Mouse (Mus musculus) MEL (cell line): Measurements from ENCODE around the gene Scrt2. TPM values are rescaled to one million over a fixed set of nuclear protein-coding genes. Genes with fewer than 3 reads are reported as not detected.

ENCODE experiments used
- DNase-seq: peaks from one replicate; pipeline ENCODE4 v3.0.0; 2011; ENCODE audit warnings: low read depth, low spot score
- H3K27ac ChIP-seq: 2 replicates; pipeline ENCODE4 v1.5.1; 2012; ENCODE audit warnings: low read depth, mild to moderate bottlenecking, control low read depth, low read length, moderate library complexity; ENCODE audit not compliant: control insufficient read depth
- H3K27me3 ChIP-seq, 2 experiments: fragments of 150-350 bp in 1 of 2; sonication (generic) in 1 of 2; 2 replicates each; pipeline ENCODE4 v1.6.1; 2012; ENCODE audit warnings: low read length in 2 of 2, mild to moderate bottlenecking in 2 of 2, improper control_type of control experiment in 1 of 2, moderate library complexity in 1 of 2; ENCODE audit not compliant: insufficient read depth in 2 of 2, control insufficient read depth in 1 of 2
- H3K36me3 ChIP-seq, 2 experiments: 2 replicates each; pipeline ENCODE4 v1.6.1; 2012 to 2014; ENCODE audit warnings: low read length in 2 of 2, improper control_type of control experiment in 1 of 2, inconsistent platforms in 1 of 2, mild to moderate bottlenecking in 1 of 2; ENCODE audit not compliant: insufficient read depth in 2 of 2, control insufficient read depth in 1 of 2
- H3K4me1 ChIP-seq, 2 experiments: fragments of 150-350 bp in 1 of 2; sonication (generic) in 1 of 2; 2 replicates each; pipeline ENCODE4 v1.6.1; 2012; ENCODE audit warnings: low read length in 2 of 2, improper control_type of control experiment in 1 of 2, mild to moderate bottlenecking in 1 of 2; ENCODE audit not compliant: insufficient read depth in 2 of 2, control insufficient read depth in 1 of 2
- H3K4me3 ChIP-seq, 2 experiments: fragments of 150-350 bp in 1 of 2; sonication (generic) in 1 of 2; 2 replicates each; pipeline ENCODE4 v1.5.1; 2012; ENCODE audit warnings: low read depth in 2 of 2, low read length in 2 of 2, mild to moderate bottlenecking in 2 of 2, moderate library complexity in 2 of 2, control low read depth in 1 of 2, improper control_type of control experiment in 1 of 2; ENCODE audit not compliant: control insufficient read depth in 1 of 2, insufficient read depth in 1 of 2
- H3K79me2 ChIP-seq: 2 replicates; pipeline ENCODE4 v1.6.1; 2012; ENCODE audit warnings: mild to moderate bottlenecking, low read length, moderate library complexity; ENCODE audit not compliant: control insufficient read depth, poor library complexity, insufficient read depth
- H3K9ac ChIP-seq: 2 replicates; pipeline ENCODE4 v1.6.1; 2012; ENCODE audit warnings: low read depth, mild to moderate bottlenecking, control low read depth, low read length, moderate library complexity; ENCODE audit not compliant: control insufficient read depth, poor library complexity, severe bottlenecking
- H3K9me3 ChIP-seq: fragments of 150-350 bp; sonication (generic); replicated peaks from 2 replicates; pipeline ENCODE4 v1.6.1; 2012; ENCODE audit warnings: mild to moderate bottlenecking, low read length, improper control_type of control experiment, moderate library complexity; ENCODE audit not compliant: insufficient read depth
- BHLHE40 ChIP-seq: IDR thresholded peaks from 2 replicates; pipeline ENCODE4 v1.6.1; 2012; ENCODE audit warnings: low read depth, mild to moderate bottlenecking, inconsistent platforms, low read length, improper control_type of control experiment, borderline replicate concordance
- CHD1 ChIP-seq: IDR thresholded peaks from 2 replicates; pipeline ENCODE4 v1.6.1; 2012; ENCODE audit warnings: low read depth, mild to moderate bottlenecking, inconsistent platforms, low read length, improper control_type of control experiment
- CTCF ChIP-seq, 3 experiments: IDR thresholded peaks in 2 of 3; conservative IDR thresholded peaks in 1 of 3; 2 replicates each; pipeline ENCODE4 v1.5.1; 2011 to 2012; ENCODE audit warnings: low read length in 3 of 3, low read depth in 2 of 3, mild to moderate bottlenecking in 2 of 3, improper control_type of control experiment in 1 of 3, inconsistent platforms in 1 of 3, mixed read lengths in 1 of 3, moderate library complexity in 1 of 3; ENCODE audit not compliant: control insufficient read depth in 1 of 3, insufficient read depth in 1 of 3, poor library complexity in 1 of 3, severe bottlenecking in 1 of 3
- E2F4 ChIP-seq: IDR thresholded peaks from 2 replicates; pipeline ENCODE4 v1.6.1; 2011; ENCODE audit warnings: low read depth, low read length, improper control_type of control experiment, borderline replicate concordance
- ELF1 ChIP-seq: IDR thresholded peaks from 2 replicates; pipeline ENCODE4 v1.6.1; 2014; ENCODE audit warnings: low read depth, mild to moderate bottlenecking, inconsistent platforms, low read length, improper control_type of control experiment, moderate library complexity
- EP300 ChIP-seq, 2 experiments: IDR thresholded peaks; 2 replicates each; pipeline ENCODE4 v1.6.1; 2011; ENCODE audit warnings: improper control_type of control experiment in 2 of 2, low read length in 2 of 2, low read depth in 1 of 2, mild to moderate bottlenecking in 1 of 2
- ETS1 ChIP-seq: IDR thresholded peaks from 2 replicates; pipeline ENCODE4 v1.6.1; 2012; ENCODE audit warnings: low read depth, mild to moderate bottlenecking, inconsistent platforms, low read length, improper control_type of control experiment, moderate library complexity
- GATA1 ChIP-seq: IDR thresholded peaks from 2 replicates; pipeline ENCODE4 v1.6.1; 2011; ENCODE audit warnings: low read depth, low read length, improper control_type of control experiment
- HCFC1 ChIP-seq: IDR thresholded peaks from 2 replicates; pipeline ENCODE4 v1.6.1; 2012; ENCODE audit warnings: low read depth, mild to moderate bottlenecking, inconsistent platforms, low read length, improper control_type of control experiment, moderate library complexity
- MAFK ChIP-seq: IDR thresholded peaks from 2 replicates; pipeline ENCODE4 v1.6.1; 2011; ENCODE audit warnings: low read depth, mild to moderate bottlenecking, low read length, improper control_type of control experiment, borderline replicate concordance
- MAX ChIP-seq: IDR thresholded peaks from 2 replicates; pipeline ENCODE4 v1.6.1; 2011; ENCODE audit warnings: low read length, improper control_type of control experiment
- MEF2A ChIP-seq: IDR thresholded peaks from 2 replicates; pipeline ENCODE4 v1.6.1; 2014; ENCODE audit warnings: low read depth, mild to moderate bottlenecking, inconsistent platforms, low read length, improper control_type of control experiment; ENCODE audit not compliant: poor library complexity, insufficient replicate concordance, severe bottlenecking; ENCODE audit errors: extremely low read depth
- MXI1 ChIP-seq: IDR thresholded peaks from 2 replicates; pipeline ENCODE4 v1.6.1; 2011; ENCODE audit warnings: mild to moderate bottlenecking, low read depth, low read length, improper control_type of control experiment
- MYB ChIP-seq: IDR thresholded peaks from 2 replicates; pipeline ENCODE4 v1.6.1; 2011; ENCODE audit warnings: mild to moderate bottlenecking, low read depth, low read length, improper control_type of control experiment
- NRF1 ChIP-seq: IDR thresholded peaks from 2 replicates; pipeline ENCODE4 v1.6.1; 2014; ENCODE audit warnings: low read depth, mild to moderate bottlenecking, inconsistent platforms, low read length, improper control_type of control experiment, moderate library complexity; ENCODE audit not compliant: poor library complexity, insufficient read depth, severe bottlenecking
- POLR2AphosphoS2 ChIP-seq: IDR thresholded peaks from 2 replicates; pipeline ENCODE4 v1.6.1; 2011; ENCODE audit warnings: low read length, improper control_type of control experiment
- POLR2AphosphoS5 ChIP-seq: IDR thresholded peaks from 2 replicates; pipeline ENCODE4 v1.6.1; 2012; ENCODE audit warnings: low read depth, borderline replicate concordance, mild to moderate bottlenecking, inconsistent platforms, low read length, moderate library complexity, mixed read lengths
- RAD21 ChIP-seq: IDR thresholded peaks from 2 replicates; pipeline ENCODE4 v1.6.1; 2011; ENCODE audit warnings: mild to moderate bottlenecking, low read depth, low read length, improper control_type of control experiment
- RCOR1 ChIP-seq: IDR thresholded peaks from 2 replicates; pipeline ENCODE4 v1.6.1; 2012; ENCODE audit warnings: low read depth, mild to moderate bottlenecking, inconsistent platforms, low read length, improper control_type of control experiment
- SIN3A ChIP-seq: IDR thresholded peaks from 2 replicates; pipeline ENCODE4 v1.6.1; 2012; ENCODE audit warnings: low read length, improper control_type of control experiment, inconsistent platforms
- TBP ChIP-seq: IDR thresholded peaks from 2 replicates; pipeline ENCODE4 v1.8.0; 2011; ENCODE audit warnings: low read depth, low read length, improper control_type of control experiment
- USF1 ChIP-seq: IDR thresholded peaks from 2 replicates; pipeline ENCODE4 v1.6.1; 2014; ENCODE audit warnings: low read depth, mild to moderate bottlenecking, inconsistent platforms, low read length, improper control_type of control experiment, moderate library complexity
- ZKSCAN1 ChIP-seq: IDR thresholded peaks from 2 replicates; pipeline ENCODE4 v1.6.1; 2012; ENCODE audit warnings: low read depth, mild to moderate bottlenecking, inconsistent platforms, low read length, improper control_type of control experiment, moderate library complexity
- ZNF384 ChIP-seq: IDR thresholded peaks from 2 replicates; pipeline ENCODE4 v1.6.1; 2012; ENCODE audit warnings: low read depth, mild to moderate bottlenecking, inconsistent platforms, low read length, improper control_type of control experiment
- polyA plus RNA-seq, 2 experiments: library from polyadenylated mRNA; stranded (reverse) in 1 of 2; unstranded in 1 of 2; fragments of >175 nt in 1 of 2; fragments of >200 nt in 1 of 2; gene quantifications; 2 replicates each; pipeline versions ENCODE4 v1.2.1 to v1.2.4; 2012; ENCODE audit warnings: low replicate concordance in 2 of 2, low read depth in 1 of 2; ENCODE audit not compliant: insufficient read length in 2 of 2, insufficient read depth in 1 of 2, missing spikeins in 1 of 2
- total RNA-seq: library from RNA; depleted of rRNA; stranded (reverse); fragments of 300-350 nt; gene quantifications from 2 replicates; pipeline ENCODE4 v1.2.3, GENCODE M21; 2012

Gene Scrt2
- total and polyA plus RNA-seq, 3 experiments = not detected

GRCm38 (mm10) chr2:152122896-152123295 is 41.6 kb downstream of the Scrt2 start (continued):
- TF ChIP-seq ELF1 = no peak
- TF ChIP-seq ZNF384 = no peak
- TF ChIP-seq MEF2A = no peak
- peak; percentile 76 for TF ChIP-seq SIN3A
- TF ChIP-seq NRF1 = no peak
- TF ChIP-seq CTCF (IDR thresholded peaks at IDR 0.05 in 2 of 3, conservative IDR thresholded peaks at IDR 0.05 in 1 of 3; ENCODE audit: control insufficient read depth in 1 of 3, insufficient read depth in 1 of 3, low read depth in 2 of 3, low read length in 3 of 3, poor library complexity in 1 of 3, severe bottlenecking in 1 of 3) = no peak
- no peak for TF ChIP-seq USF1
- TF ChIP-seq RCOR1 = peak; percentile 79
- TF ChIP-seq POLR2AphosphoS5 = no peak
- TF ChIP-seq EP300 (IDR thresholded peaks at IDR 0.05; ENCODE audit: low read depth in 1 of 2, low read length in 2 of 2) = peak; percentile 92 to 96
- TF ChIP-seq TBP = peak; percentile 77
- TF ChIP-seq GATA1 = peak; percentile 94
- TF ChIP-seq MAX = peak; percentile 58; the same call in 1 of the 2 replicates
- TF ChIP-seq BHLHE40 = peak; percentile 66; the same call in 1 of the 2 replicates
- TF ChIP-seq, all 39 proteins: peak for 17

GRCm38 (mm10) chr2:152128597-152128996 is 47.3 kb downstream of the Scrt2 start:
- no peak overlapping the region for H3K4me3 ChIP-seq
- H3K27ac ChIP-seq = no peak overlapping the region
- H3K79me2 ChIP-seq = no peaks in the 10 kb centered on the region
- no peak for DNase-seq
- H3K27me3 ChIP-seq = no peaks in the 10 kb centered on the region; a peak in 3 of 4 replicates
- peaks cover 6 to 14% of the 10 kb centered on the region in 2 experiments for H3K4me1 ChIP-seq
- H3K9ac ChIP-seq = no peak overlapping the region
- peaks cover 0 to 5% of the 10 kb centered on the region in 2 experiments; a peak in 2 of 4 replicates for H3K36me3 ChIP-seq
- TF ChIP-seq CTCF (IDR thresholded peaks at IDR 0.05 in 2 of 3, conservative IDR thresholded peaks at IDR 0.05 in 1 of 3; ENCODE audit: control insufficient read depth in 1 of 3, insufficient read depth in 1 of 3, low read depth in 2 of 3, low read length in 3 of 3, poor library complexity in 1 of 3, severe bottlenecking in 1 of 3) (peak in 2 of 3 experiments; percentile 6 to 15; a peak in 1 of 6 replicates), RAD21 (no peak)
- no peaks in the 10 kb centered on the region for H3K9me3 ChIP-seq

GRCm38 (mm10) chr2:152129778-152130177 is 48.4 kb downstream of the Scrt2 start:
- TF ChIP-seq EP300 (IDR thresholded peaks at IDR 0.05; ENCODE audit: low read depth in 1 of 2, low read length in 2 of 2) (no peak), HCFC1 (no peak), CHD1 (no peak), ZKSCAN1 (no peak), MYB (no peak), POLR2AphosphoS5 (no peak), ETS1 (no peak), ZNF384 (no peak), SIN3A (no peak), MEF2A (no peak), POLR2AphosphoS2 (no peak), NRF1 (no peak), USF1 (no peak), TBP (no peak), MXI1 (no peak), MAFK (no peak), E2F4 (no peak), RAD21 (no peak)
- Histone ChIP-seq H3K36me3 (no peaks in the 10 kb centered on the region), H3K4me1 (peaks cover 0 to 3% of the 10 kb centered on the region in 2 experiments; a peak in 1 of 4 replicates), H3K4me3 (no peak overlapping the region), H3K79me2 (no peaks in the 10 kb centered on the region), H3K27ac (no peak overlapping the region), H3K27me3 (no peaks in the 10 kb centered on the region; a peak in 3 of 4 replicates), H3K9ac (no peak overlapping the region), H3K9me3 (no peaks in the 10 kb centered on the region)
- DNase-seq = no peak
